Mouse (Mus musculus) ES-Bruce4 (cell line): ENCODE results near the gene Glra2.

Experiments
- CTCF ChIP-seq: IDR thresholded peaks from one replicate; pipeline ENCODE4 v1.8.1; 2011; ENCODE audit warnings: low read depth, low read length
- POLR2A ChIP-seq: IDR thresholded peaks from one replicate; pipeline ENCODE4 v1.8.1; 2011; ENCODE audit warnings: low read length; ENCODE audit not compliant: insufficient read depth

- TF ChIP-seq CTCF = no peak
- TF ChIP-seq POLR2A = no peak
Measured at GRCm38 (mm10) chrX:165104171-165104570, 223.0 kb downstream of the Glra2 start.
